Mouse (Mus musculus): Measurements from ENCODE around the gene Scamp4. TPM values are rescaled to one million over a fixed set of nuclear protein-coding genes. Genes with fewer than 3 reads are reported as not detected.
A peak's percentile ranks its signal among the peaks of the same experiment; 100 is the strongest.

The Scamp4 gene
- total and polyA plus RNA-seq, 2 experiments from 2014 or later: 39.2 to 44.5 TPM

- WGBS: 10% methylated on average over 8 of the region's 8 CpGs
- Histone ChIP-seq H3K4me2 (ENCODE audit: low read depth, low read length) (peak overlapping the region; percentile 76), H3K9ac (replicated peaks; ENCODE audit: low read depth, low read length) (no peak overlapping the region)
Measured at GRCm38 (mm10) chr10:80578911-80579310, 23.8 kb upstream of the Scamp4 start.

GRCm38 (mm10) chr10:80583047-80583446 lies 19.6 kb upstream of the Scamp4 start:
- WGBS: 83% methylated on average over 5 of the region's 5 CpGs
- DNase-seq (ENCODE audit: low spot score) (no peak), ATAC-seq (ENCODE audit: insufficient read depth, low read depth) (no peak)
- no peak overlapping the region for H3K4me3 ChIP-seq (ENCODE audit: low read depth, low read length)
- TF ChIP-seq EP300 (IDR thresholded peaks at IDR 0.05; ENCODE audit: low read depth): no peak
- TF ChIP-seq CTCF (IDR thresholded peaks at IDR 0.05; ENCODE audit: low read depth): no peak
- H3K27ac ChIP-seq (ENCODE audit: low read depth): no peak overlapping the region
- H3K9ac ChIP-seq (replicated peaks; ENCODE audit: low read depth, low read length): no peak overlapping the region
- H3K27me3 ChIP-seq (ENCODE audit: control insufficient read depth, insufficient read depth, low read length): no peaks in the 10 kb centered on the region
- no peaks in the 10 kb centered on the region for H3K9me3 ChIP-seq (replicated peaks; ENCODE audit: control insufficient read depth, low read length)
- H3K36me3 ChIP-seq (replicated peaks; ENCODE audit: control insufficient read depth, insufficient read depth, low read length): peaks cover 5% of the 10 kb centered on the region
- no peak overlapping the region for H3K4me2 ChIP-seq (ENCODE audit: low read depth, low read length)
- H3K4me1 ChIP-seq (ENCODE audit: control insufficient read depth, insufficient read depth): 0 out of 2 replicates have a peak, but pooled peaks cover 8% of the 10 kb centered on the region

More at GRCm38 (mm10) chr10:80578911-80579310, 23.8 kb upstream of the Scamp4 start:
- 0 out of 2 replicates have a peak, but pooled peaks have one; percentile 9 for ATAC-seq (ENCODE audit: insufficient read depth, low read depth)
- Histone ChIP-seq H3K4me3 (ENCODE audit: low read depth, low read length) (peak overlapping the region; percentile 83), H3K9me3 (replicated peaks; ENCODE audit: control insufficient read depth, low read length) (no peaks in the 10 kb centered on the region), H3K27me3 (ENCODE audit: control insufficient read depth, insufficient read depth, low read length) (no peaks in the 10 kb centered on the region), H3K27ac (ENCODE audit: low read depth) (peak overlapping the region; percentile 83), H3K36me3 (replicated peaks; ENCODE audit: control insufficient read depth, insufficient read depth, low read length) (no peaks in the 10 kb centered on the region; the same call in none of the 2 replicates), H3K4me1 (ENCODE audit: control insufficient read depth, insufficient read depth) (peaks cover 10% of the 10 kb centered on the region; the same call in 1 of the 2 replicates)
- peak; percentile 72 for TF ChIP-seq CTCF (IDR thresholded peaks at IDR 0.05; ENCODE audit: low read depth)
- TF ChIP-seq EP300 (IDR thresholded peaks at IDR 0.05; ENCODE audit: low read depth): no peak
- DNase-seq (ENCODE audit: low spot score): peak; percentile 61

- peaks cover 18% of the 10 kb centered on the region for H3K4me1 ChIP-seq (ENCODE audit: control insufficient read depth, insufficient read depth)
- no peaks in the 10 kb centered on the region for H3K9me3 ChIP-seq (replicated peaks; ENCODE audit: control insufficient read depth, low read length)
- 41% methylated on average over 12 of the region's 12 CpGs for WGBS
- H3K4me3 ChIP-seq (ENCODE audit: low read depth, low read length): no peak overlapping the region
- H3K36me3 ChIP-seq (replicated peaks; ENCODE audit: control insufficient read depth, insufficient read depth, low read length): peaks cover 5% of the 10 kb centered on the region
- H3K27ac ChIP-seq (ENCODE audit: low read depth): 0 out of 2 replicates have a peak overlapping the region, but pooled peaks have one; percentile 30
- no peak overlapping the region for H3K4me2 ChIP-seq (ENCODE audit: low read depth, low read length)
- H3K9ac ChIP-seq (replicated peaks; ENCODE audit: low read depth, low read length): 0 out of 2 replicates have a peak overlapping the region, but pooled peaks have one; percentile 10
- TF ChIP-seq CTCF (IDR thresholded peaks at IDR 0.05; ENCODE audit: low read depth): no peak
- no peak for TF ChIP-seq EP300 (IDR thresholded peaks at IDR 0.05; ENCODE audit: low read depth)
- no peak for DNase-seq (ENCODE audit: low spot score)
- ATAC-seq (ENCODE audit: insufficient read depth, low read depth): no peak
- H3K27me3 ChIP-seq (ENCODE audit: control insufficient read depth, insufficient read depth, low read length): no peaks in the 10 kb centered on the region
Measured at GRCm38 (mm10) chr10:80584045-80584488, 18.6 kb upstream of the Scamp4 start.

- Histone ChIP-seq H3K4me3 (ENCODE audit: low read depth, low read length) (no peak overlapping the region), H3K4me1 (ENCODE audit: control insufficient read depth, insufficient read depth) (peaks cover 24% of the 10 kb centered on the region), H3K36me3 (replicated peaks; ENCODE audit: control insufficient read depth, insufficient read depth, low read length) (peaks cover 5% of the 10 kb centered on the region), H3K9ac (replicated peaks; ENCODE audit: low read depth, low read length) (0 out of 2 replicates have a peak overlapping the region, but pooled peaks have one; percentile 10), H3K9me3 (replicated peaks; ENCODE audit: control insufficient read depth, low read length) (no peaks in the 10 kb centered on the region), H3K27me3 (ENCODE audit: control insufficient read depth, insufficient read depth, low read length) (no peaks in the 10 kb centered on the region), H3K27ac (ENCODE audit: low read depth) (peak overlapping the region; percentile 30; the same call in 1 of the 2 replicates), H3K4me2 (ENCODE audit: low read depth, low read length) (peak overlapping the region; percentile 46)
- ATAC-seq (ENCODE audit: insufficient read depth, low read depth) (no peak), DNase-seq (ENCODE audit: low spot score) (no peak)
- no peak for TF ChIP-seq EP300 (IDR thresholded peaks at IDR 0.05; ENCODE audit: low read depth)
- no peak for TF ChIP-seq CTCF (IDR thresholded peaks at IDR 0.05; ENCODE audit: low read depth)
- 60% methylated on average over 12 of the region's 12 CpGs for WGBS
Measured at GRCm38 (mm10) chr10:80584642-80585552, 17.8 kb upstream of the Scamp4 start.

- H3K4me2 ChIP-seq (ENCODE audit: low read depth, low read length): peak overlapping the region; percentile 46
- H3K4me3 ChIP-seq (ENCODE audit: low read depth, low read length): no peak overlapping the region
- DNase-seq (ENCODE audit: low spot score) (no peak), ATAC-seq (ENCODE audit: insufficient read depth, low read depth) (no peak)
- no peak overlapping the region for H3K9ac ChIP-seq (replicated peaks; ENCODE audit: low read depth, low read length)
- no peak for TF ChIP-seq CTCF (IDR thresholded peaks at IDR 0.05; ENCODE audit: low read depth)
- no peak for TF ChIP-seq EP300 (IDR thresholded peaks at IDR 0.05; ENCODE audit: low read depth)
- peaks cover 24% of the 10 kb centered on the region for H3K4me1 ChIP-seq (ENCODE audit: control insufficient read depth, insufficient read depth)
- no peaks in the 10 kb centered on the region for H3K27me3 ChIP-seq (ENCODE audit: control insufficient read depth, insufficient read depth, low read length)
- no peak overlapping the region for H3K27ac ChIP-seq (ENCODE audit: low read depth)
- WGBS: 85% methylated on average over 8 of the region's 8 CpGs
- peaks cover 5% of the 10 kb centered on the region for H3K36me3 ChIP-seq (replicated peaks; ENCODE audit: control insufficient read depth, insufficient read depth, low read length)
- H3K9me3 ChIP-seq (replicated peaks; ENCODE audit: control insufficient read depth, low read length): no peaks in the 10 kb centered on the region
Measured at GRCm38 (mm10) chr10:80585581-80585980, 17.1 kb upstream of the Scamp4 start.
